Mouse (Mus musculus): ENCODE measurements around the gene Zfp995. TPM values are rescaled to one million over a fixed set of nuclear protein-coding genes. Genes with fewer than 3 reads are reported as not detected.
"Not testable (repeated sequence)": the region's sequence is repeated elsewhere in the genome, so short reads cannot be mapped to it uniquely, and the experiment has no call there.

The Zfp995 gene
- polyA plus RNA-seq (2012; rRNA removed): 0.35 and 0.42 TPM in 2 replicates

DNA sequence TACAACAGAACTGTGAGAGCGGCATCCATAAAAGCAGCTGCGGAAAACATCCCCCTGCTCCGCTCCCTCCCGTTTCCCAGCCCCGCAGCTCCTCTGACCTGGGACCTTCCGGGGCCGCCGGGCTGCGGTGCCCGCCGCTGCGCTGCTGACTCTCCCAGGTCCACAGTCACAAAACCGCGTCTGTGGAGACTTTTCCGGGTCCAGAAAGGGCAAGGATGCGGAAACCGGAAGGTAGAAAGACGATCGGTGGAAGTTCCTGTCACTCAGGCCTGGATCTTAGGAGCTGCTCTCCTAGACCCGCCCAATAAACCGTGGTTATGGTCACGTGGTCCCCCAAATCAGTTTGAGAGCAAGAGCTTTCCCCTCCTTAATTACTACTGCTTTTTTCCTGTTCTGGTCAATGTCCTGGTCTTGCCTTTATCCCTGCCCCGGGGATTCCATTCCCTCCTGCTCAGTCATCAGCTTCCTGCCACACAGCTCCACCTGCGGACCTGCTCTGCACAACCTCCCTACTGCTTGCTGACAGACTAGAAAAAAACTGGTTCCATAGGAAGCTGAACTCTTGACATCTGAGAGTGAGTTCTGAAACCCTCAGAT, at the start of gene Zfp995:
TSS of gene Zfp995 (minus strand) at position 471 of the 597 bp plus-strand sequence.
- H3K27ac ChIP-seq (ENCODE audit: insufficient read depth, low read length); H3K27me3 ChIP-seq (ENCODE audit: control insufficient read depth, insufficient read depth, low read length); H3K4me1 ChIP-seq (ENCODE audit: control insufficient read depth, insufficient read depth, insufficient read length); H3K36me3 ChIP-seq (ENCODE audit: control insufficient read depth, insufficient read depth, low read length): not testable (repeated sequence)
- H3K4me3 ChIP-seq (ENCODE audit: extremely low read depth, insufficient read depth, insufficient read length): peak within 1 kb of the TSS; percentile 53
- DNase-seq (ENCODE audit: low read depth in 1 of 2, low spot score in 2 of 2): peak; percentile 14 to 46
- under 1% methylated on average over 24 of the region's 24 CpGs for WGBS

DNA sequence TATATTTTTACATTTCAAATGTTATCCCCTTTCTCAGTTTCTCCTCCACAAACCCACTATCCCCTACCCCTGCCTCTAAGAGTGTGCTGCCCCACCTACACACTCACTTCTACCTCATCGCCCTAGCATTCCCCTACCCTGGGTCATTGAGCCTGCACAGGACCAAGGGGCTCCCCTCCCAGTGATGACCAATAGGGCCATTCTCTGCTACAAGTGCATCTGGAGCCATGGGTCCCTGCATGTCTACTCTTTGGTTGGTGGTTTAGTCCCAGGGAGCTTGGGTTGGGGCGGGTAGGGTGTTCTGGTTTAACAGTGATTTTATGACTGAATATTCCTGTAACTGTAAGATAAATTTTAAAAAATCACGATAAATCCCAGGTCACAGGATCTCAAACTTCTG, 687 bp downstream of the Zfp995 start:
- no peaks in the 10 kb centered on the region for H3K36me3 ChIP-seq (ENCODE audit: control insufficient read depth, insufficient read depth, low read length)
- DNase-seq (ENCODE audit: low read depth in 1 of 2, low spot score in 2 of 2): no peak
- no peaks in the 10 kb centered on the region for H3K27me3 ChIP-seq (ENCODE audit: control insufficient read depth, insufficient read depth, low read length)
- no peak overlapping the region for H3K27ac ChIP-seq (ENCODE audit: insufficient read depth, low read length)
- peak overlapping the region; percentile 53 for H3K4me3 ChIP-seq (ENCODE audit: extremely low read depth, insufficient read depth, insufficient read length)
- TF ChIP-seq CTCF (IDR thresholded peaks at IDR 0.05; ENCODE audit: extremely low read depth, insufficient read depth, insufficient read length, insufficient replicate concordance) (no peak), POLR2A (IDR thresholded peaks at IDR 0.05; ENCODE audit: low read depth, low read length) (no peak)
- H3K4me1 ChIP-seq (ENCODE audit: control insufficient read depth, insufficient read depth, insufficient read length): no peaks in the 10 kb centered on the region
- WGBS: 23% methylated on average over 3 of the region's 3 CpGs

DNA sequence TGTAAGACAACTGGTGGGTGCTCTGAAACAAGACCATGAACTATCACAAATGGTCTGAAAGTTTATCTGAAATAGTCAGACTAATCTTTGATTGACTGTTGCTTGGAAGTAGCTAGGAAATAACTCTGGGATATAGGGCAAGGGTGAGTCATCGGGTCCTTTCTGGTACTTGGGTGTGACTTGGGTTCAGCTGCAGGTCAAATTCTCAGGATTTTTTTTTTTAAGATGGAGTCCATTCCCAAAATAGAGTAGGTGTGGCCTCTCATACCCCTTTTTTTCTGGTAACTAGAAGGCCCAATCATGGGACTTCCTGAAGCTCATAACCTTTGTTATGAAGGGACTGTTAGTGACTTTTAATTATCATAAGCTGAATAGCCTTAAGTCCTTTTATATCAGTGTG, 38.5 kb downstream of the Zfp995 start:
- DNase-seq (ENCODE audit: low read depth in 1 of 2, low spot score in 2 of 2): no peak
- WGBS: 88% methylated on average over 1 of the region's 1 CpGs
- Histone ChIP-seq H3K36me3 (ENCODE audit: control insufficient read depth, insufficient read depth, low read length) (no peaks in the 10 kb centered on the region), H3K27ac (ENCODE audit: insufficient read depth, low read length) (no peak overlapping the region), H3K4me3 (ENCODE audit: extremely low read depth, insufficient read depth, insufficient read length) (no peak overlapping the region), H3K27me3 (ENCODE audit: control insufficient read depth, insufficient read depth, low read length) (no peaks in the 10 kb centered on the region), H3K4me1 (ENCODE audit: control insufficient read depth, insufficient read depth, insufficient read length) (no peaks in the 10 kb centered on the region)
- TF ChIP-seq CTCF (IDR thresholded peaks at IDR 0.05; ENCODE audit: extremely low read depth, insufficient read depth, insufficient read length, insufficient replicate concordance) (no peak), POLR2A (IDR thresholded peaks at IDR 0.05; ENCODE audit: low read depth, low read length) (no peak)

DNA sequence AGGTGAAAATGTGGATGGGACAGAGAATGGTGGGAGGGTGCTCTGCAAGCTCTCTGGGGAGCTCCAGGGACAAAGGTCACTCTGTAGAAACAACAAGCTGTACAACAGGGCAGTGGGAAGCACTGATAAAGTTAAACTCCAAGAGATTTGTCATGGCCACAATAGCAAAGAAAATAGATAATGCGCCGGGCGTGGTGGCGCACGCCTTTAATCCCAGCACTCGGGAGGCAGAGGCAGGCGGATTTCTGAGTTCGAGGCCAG, 63.5 kb downstream of the Zfp995 start:
- H3K4me3 ChIP-seq (ENCODE audit: extremely low read depth, insufficient read depth, insufficient read length); H3K27ac ChIP-seq (ENCODE audit: insufficient read depth, low read length); H3K4me1 ChIP-seq (ENCODE audit: control insufficient read depth, insufficient read depth, insufficient read length); H3K36me3 ChIP-seq (ENCODE audit: control insufficient read depth, insufficient read depth, low read length); DNase-seq (ENCODE audit: low read depth in 1 of 2, low spot score in 2 of 2); H3K27me3 ChIP-seq (ENCODE audit: control insufficient read depth, insufficient read depth, low read length): not testable (repeated sequence)
- 78% methylated on average over 8 of the region's 8 CpGs for WGBS

DNA sequence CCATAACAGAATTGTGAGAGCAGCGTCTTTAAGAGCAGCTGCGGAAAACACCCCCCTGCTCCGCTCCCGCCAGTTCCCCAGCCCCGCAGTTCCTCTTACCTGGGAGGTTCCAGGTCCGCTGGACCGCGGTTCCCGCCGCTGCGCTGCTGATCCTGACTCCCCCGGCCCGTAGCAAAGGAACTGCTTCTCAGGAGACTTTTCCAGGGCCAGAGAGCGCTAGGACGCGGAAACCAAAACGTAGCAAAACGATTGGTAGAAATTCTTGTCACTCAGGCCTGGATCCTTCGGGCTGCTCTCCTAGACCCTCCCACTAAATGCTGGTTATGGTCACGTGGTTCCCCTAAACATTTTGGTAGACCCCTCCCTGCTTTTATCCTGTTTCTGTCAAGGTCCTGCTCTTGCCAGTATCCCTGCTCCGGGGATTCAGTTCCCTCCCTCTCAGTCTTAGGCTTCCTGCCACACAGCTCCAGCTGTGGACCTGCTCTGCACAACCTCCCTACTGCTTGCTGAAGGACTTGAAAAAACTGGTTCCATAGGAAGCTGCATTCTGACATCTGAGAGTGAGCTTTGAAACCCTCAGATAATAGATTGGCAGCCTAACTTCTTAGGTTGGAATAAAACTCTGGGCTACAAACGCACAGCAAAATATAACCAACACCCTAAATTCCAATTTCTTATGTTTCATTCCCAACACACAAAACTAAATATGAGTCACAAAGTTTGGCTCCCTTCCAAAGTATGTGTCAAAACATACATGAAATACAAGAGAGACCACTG, 64.0 kb downstream of the Zfp995 start, which contains the start of gene Zfp820:
TSS of gene Zfp820 (minus strand) at position 228 of the 777 bp plus-strand sequence.
- Histone ChIP-seq H3K36me3 (ENCODE audit: control insufficient read depth, insufficient read depth, low read length) (no peaks in the 10 kb centered on the region), H3K4me3 (ENCODE audit: extremely low read depth, insufficient read depth, insufficient read length) (peak within 1 kb of the TSS; percentile 49), H3K27me3 (ENCODE audit: control insufficient read depth, insufficient read depth, low read length) (no peaks in the 10 kb centered on the region), H3K4me1 (ENCODE audit: control insufficient read depth, insufficient read depth, insufficient read length) (no peaks in the 10 kb centered on the region), H3K27ac (ENCODE audit: insufficient read depth, low read length) (no peak within 1 kb of the TSS)
- WGBS: 5% methylated on average over 22 of the region's 22 CpGs
- DNase-seq (ENCODE audit: low read depth in 1 of 2, low spot score in 2 of 2): no peak
- TF ChIP-seq POLR2A (IDR thresholded peaks at IDR 0.05; ENCODE audit: low read depth, low read length) (no peak), CTCF (IDR thresholded peaks at IDR 0.05; ENCODE audit: extremely low read depth, insufficient read depth, insufficient read length, insufficient replicate concordance) (no peak)

DNA sequence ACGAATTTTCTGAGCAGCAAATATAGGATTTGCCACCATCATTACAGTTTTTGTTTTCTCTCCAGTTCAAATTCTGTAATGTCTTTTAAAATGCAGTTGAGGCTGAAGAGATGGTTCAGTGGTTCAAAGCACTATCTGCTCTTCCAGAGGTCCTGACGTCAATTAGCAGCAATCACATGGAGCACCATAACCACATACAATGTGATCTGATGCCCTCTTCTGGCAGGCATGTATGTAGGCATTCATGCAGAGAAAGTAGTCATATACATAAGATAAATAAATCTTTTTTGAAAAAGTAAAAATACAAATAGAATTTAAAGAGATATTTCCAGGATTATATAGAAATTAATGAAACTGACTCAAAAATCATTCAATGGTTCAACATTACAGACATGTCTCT, 71.2 kb downstream of the Zfp995 start:
- Histone ChIP-seq H3K36me3 (ENCODE audit: control insufficient read depth, insufficient read depth, low read length) (no peaks in the 10 kb centered on the region), H3K4me1 (ENCODE audit: control insufficient read depth, insufficient read depth, insufficient read length) (no peaks in the 10 kb centered on the region), H3K4me3 (ENCODE audit: extremely low read depth, insufficient read depth, insufficient read length) (no peak overlapping the region), H3K27ac (ENCODE audit: insufficient read depth, low read length) (no peak overlapping the region), H3K27me3 (ENCODE audit: control insufficient read depth, insufficient read depth, low read length) (no peaks in the 10 kb centered on the region)
- DNase-seq (ENCODE audit: low read depth in 1 of 2, low spot score in 2 of 2): no peak
- TF ChIP-seq CTCF (IDR thresholded peaks at IDR 0.05; ENCODE audit: extremely low read depth, insufficient read depth, insufficient read length, insufficient replicate concordance): no peak
- TF ChIP-seq POLR2A (IDR thresholded peaks at IDR 0.05; ENCODE audit: low read depth, low read length): no peak
- WGBS: 65% methylated on average over 2 of the region's 2 CpGs

Other genes starting within 250 kb of the Zfp995 start
- gene Gm10226, start 218.1 kb downstream of the Zfp995 start, polyA plus RNA-seq (2012; rRNA removed): not detected in 2 replicates
- gene Zfp760, start 202.2 kb downstream of the Zfp995 start, polyA plus RNA-seq (2012; rRNA removed): 0.42 and 0.47 TPM in 2 replicates
- 0.29 and 0.56 TPM in 2 replicates for gene Zfp229, start 179.1 kb downstream of the Zfp995 start, polyA plus RNA-seq (2012; rRNA removed)
- 0.02 TPM in 1 of 2 replicates, not detected in the other for gene Zfp820, start 64.2 kb downstream of the Zfp995 start, polyA plus RNA-seq (2012; rRNA removed)
- gene Zfp942, start 52.5 kb upstream of the Zfp995 start, polyA plus RNA-seq (2012; rRNA removed): 1.1 and 1.3 TPM in 2 replicates
- gene Zfp943, start 52.6 kb upstream of the Zfp995 start, polyA plus RNA-seq (2012; rRNA removed): 4.0 and 5.9 TPM in 2 replicates

Measured in spleen, adult 2 months (tissue).